ENCODE assay signal across 8 mouse cellular contexts in genomic region chr5:124093120-124093794, GRCm38 (mm10). TPM values are rescaled to one million over a fixed set of nuclear protein-coding genes. Genes with fewer than 3 reads are reported as not detected.
DNase-seq lines count a peak whose midpoint lies in the region; ATAC-seq and TF ChIP-seq lines count a peak whose summit lies in the region.
"Had no signal": no experiment of that assay in that cellular context is flagged by ENCODE, and none has a peak within 500 bp of the region (broad histone marks: within the 10 kb centered on the region; RNA-seq: fewer than 3 reads in every experiment).

No protein-coding gene starts in this region.

- 0 out of 2 replicates have a peak, but pooled peaks cover 3% of the 10 kb centered on the region for H3K4me1 ChIP-seq in lung, postnatal 0 days (ENCODE audit: insufficient read depth, low read depth, low read length)

- no peak overlapping the region for H3K27ac ChIP-seq in lung, postnatal 0 days (ENCODE audit: low read length)
- H3K27ac ChIP-seq: heart, embryonic 13.5 days had no signal

- no peaks in the 10 kb centered on the region for H3K27me3 ChIP-seq in lung, postnatal 0 days (replicated peaks; ENCODE audit: insufficient read depth, low read length)

- H3K9ac ChIP-seq in lung, postnatal 0 days (replicated peaks; ENCODE audit: low read depth) = no peak overlapping the region
- H3K9ac ChIP-seq: heart, embryonic 13.5 days had no signal

- H3K4me3 ChIP-seq in lung, postnatal 0 days (ENCODE audit: low read depth, low read length) = no peak overlapping the region
- H3K4me3 ChIP-seq: heart, embryonic 13.5 days had no signal

- TF ChIP-seq EP300 in lung, postnatal 0 days (IDR thresholded peaks at IDR 0.05) = no peak

- no peak for TF ChIP-seq CTCF in lung, postnatal 0 days (IDR thresholded peaks at IDR 0.05)

- no peaks in the 10 kb centered on the region for H3K36me3 ChIP-seq in lung, postnatal 0 days (ENCODE audit: insufficient read depth, low read length)
- H3K36me3 ChIP-seq: heart, embryonic 13.5 days had no signal

- peak; percentile 58 to 65 for DNase-seq in lung, adult 18-20 months
- DNase-seq in lung, postnatal 0 days (ENCODE audit: low spot score) = no peak
- peak; percentile 84 for DNase-seq in cerebellum, adult 11-12 months
- DNase-seq in frontal cortex, postnatal 14 days (ENCODE audit: low spot score in 2 of 2) = peak; percentile 68 to 73
- DNase-seq in layer of hippocampus, postnatal 10 days (ENCODE audit: low spot score in 2 of 2) = peak; percentile 65 to 70
- DNase-seq in right cerebral cortex, adult 2 months (ENCODE audit: low spot score in 2 of 2) = peak; percentile 85 to 87
- no peak for DNase-seq in yolk sac, embryonic 10.5 days (ENCODE audit: low spot score)

- 63% methylated on average over 11 of the region's 11 CpGs for WGBS in lung, postnatal 0 days

- H3K9me3 ChIP-seq in lung, postnatal 0 days (ENCODE audit: low read length) = no peaks in the 10 kb centered on the region
- H3K9me3 ChIP-seq: heart, embryonic 13.5 days had no signal

- ATAC-seq in lung, postnatal 0 days = no peak

- H3K4me2 ChIP-seq in lung, postnatal 0 days (replicated peaks; ENCODE audit: low read depth, low read length) = no peak overlapping the region

RNA-seq across cellular contexts. Expression of gene Abcb9, which starts 2.3 kb away (rescaled TPM):
- 2.6 and 3.1 TPM in 2 replicates for polyA plus RNA-seq in lung, postnatal 0 days (2015; fragmentation: Nextera tagmentation; extraction: Ambion mirVana)
- 10 to 100 TPM; 30.6 to 32.0 TPM for total RNA-seq in layer of hippocampus, postnatal 10 days (2021)

RNA-seq across cellular contexts. Expression of gene Ogfod2, which starts 18.8 kb away (rescaled TPM):
- polyA plus RNA-seq in lung, postnatal 0 days (2015; fragmentation: Nextera tagmentation; extraction: Ambion mirVana) = 27.4 and 29.4 TPM in 2 replicates
- total RNA-seq in layer of hippocampus, postnatal 10 days (2021) = 10 to 100 TPM; 30.8 to 37.0 TPM

RNA-seq across cellular contexts. Expression of gene Arl6ip4, which starts 22.6 kb away (rescaled TPM):
- 92.2 and 99.7 TPM in 2 replicates for polyA plus RNA-seq in lung, postnatal 0 days (2015; fragmentation: Nextera tagmentation; extraction: Ambion mirVana)
- total RNA-seq in layer of hippocampus, postnatal 10 days (2021) = 10 to 100 TPM; 54.3 to 60.0 TPM

Comparison
In these comparisons a context has a peak if more than half of its experiments do, and no peak if none do; other contexts are left out.
1. DNase-seq: peak in lung, adult 18-20 months (2 of 2), cerebellum, adult 11-12 months (single experiment), frontal cortex, postnatal 14 days (2 of 2), layer of hippocampus, postnatal 10 days (2 of 2) and right cerebral cortex, adult 2 months (2 of 2); none in lung, postnatal 0 days (single experiment) and yolk sac, embryonic 10.5 days (single experiment).